Mouse (Mus musculus) kidney, postnatal 0 days (tissue): ENCODE measurements around the gene Slc25a29. TPM values are rescaled to one million over a fixed set of nuclear protein-coding genes. Genes with fewer than 3 reads are reported as not detected.

Source experiments
- ATAC-seq: fragments of 200-750 bp; cut with Nextera tagmentation; replicated peaks from 2 replicates; pipeline ENCODE4 v1.8.0; 2017; ENCODE audit warnings: low read depth, moderate number of reproducible peaks, moderate TSS enrichment, moderate library complexity; ENCODE audit not compliant: low FRiP score
- DNase-seq: peaks from one replicate; pipeline ENCODE4 v3.0.0-alpha.2; 2016; ENCODE audit warnings: low spot score
- H3K27ac ChIP-seq: fragments of 300-500 bp; sonication (generic); 2 replicates; pipeline ENCODE4 v1.5.1; 2014; ENCODE audit warnings: mild to moderate bottlenecking
- H3K27me3 ChIP-seq: fragments of 300-500 bp; sonication (generic); 2 replicates; pipeline ENCODE4 v1.6.1; 2014; ENCODE audit warnings: low read length, mixed read lengths; ENCODE audit not compliant: insufficient read depth
- H3K36me3 ChIP-seq: fragments of 300-500 bp; sonication (generic); 2 replicates; pipeline ENCODE4 v1.6.1; 2014; ENCODE audit warnings: low read length, mixed read lengths; ENCODE audit not compliant: insufficient read depth
- H3K4me1 ChIP-seq: fragments of 300-500 bp; sonication (generic); replicated peaks from 2 replicates; pipeline ENCODE4 v1.6.1; 2014; ENCODE audit warnings: antibody characterized with exemption, low read length, mixed read lengths; ENCODE audit not compliant: insufficient read depth
- H3K4me2 ChIP-seq: fragments of 300-500 bp; sonication (generic); 2 replicates; pipeline ENCODE4 v1.6.1; 2014; ENCODE audit warnings: mild to moderate bottlenecking, low read length, moderate library complexity, mixed read lengths
- H3K4me3 ChIP-seq: fragments of 300-500 bp; sonication (generic); replicated peaks from 2 replicates; pipeline ENCODE4 v1.5.1; 2014; ENCODE audit warnings: low read depth, low read length
- H3K9ac ChIP-seq: fragments of 300-500 bp; sonication (generic); 2 replicates; pipeline ENCODE4 v1.6.1; 2014; ENCODE audit warnings: low read depth, low read length
- H3K9me3 ChIP-seq: fragments of 300-500 bp; sonication (generic); replicated peaks from 2 replicates; pipeline ENCODE4 v1.6.1; 2016; ENCODE audit warnings: low read length, inconsistent platforms, mixed read lengths
- CTCF ChIP-seq: IDR thresholded peaks from 2 replicates; pipeline ENCODE4 v1.5.1; 2016; ENCODE audit warnings: antibody characterized with exemption, low read depth, mild to moderate bottlenecking, moderate library complexity
- WGBS: fragments of 180-500 bp; shearing (Covaris S2); extraction: QIAGEN DNeasy Blood & Tissue Kit; methylation state at CpG from one replicate; pipeline ENCODE4 v1.1.7; 2014; 5-methylcytosine and 5-hydroxymethylcytosine counted together
- polyA plus RNA-seq: library from polyadenylated mRNA; unstranded; fragments of >200 nt; fragmentation: Nextera tagmentation; extraction: Ambion mirVana; gene quantifications from 2 replicates; pipeline ENCODE4 v1.2.1, GENCODE M21; 2015

The Slc25a29 gene
- 6.4 and 6.6 TPM in 2 replicates for polyA plus RNA-seq

DNA sequence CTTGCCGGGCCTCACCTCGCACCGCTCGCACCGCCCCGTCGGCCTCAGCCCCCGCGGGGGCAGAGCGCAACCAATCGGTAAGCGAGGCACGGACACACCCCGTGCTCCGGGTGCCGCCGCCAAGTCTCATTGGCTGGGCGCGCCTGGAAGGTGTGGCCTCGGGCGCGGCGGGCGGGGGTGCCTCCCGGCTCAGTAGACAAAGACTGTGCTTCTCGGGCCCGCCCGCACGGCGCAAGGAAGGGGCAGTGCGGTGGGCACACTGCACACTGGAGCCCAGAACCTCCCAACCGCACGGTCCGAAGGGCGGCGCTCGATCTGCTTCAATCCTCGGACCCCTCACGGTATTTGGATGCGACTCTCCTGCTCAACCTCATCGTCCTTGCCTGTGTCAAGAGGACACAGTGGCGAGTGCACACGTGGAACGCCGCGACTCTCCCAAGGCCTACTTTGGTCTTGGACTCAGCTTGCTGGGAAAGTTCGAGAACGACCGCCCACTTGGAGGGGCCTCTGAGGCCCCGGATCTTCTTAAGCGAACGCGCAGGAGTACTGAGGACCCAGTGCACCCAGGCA is at the start of gene Slc25a29, which contains the start of gene Slc25a47:
Gene Slc25a29, minus strand, starts transcription at position 44 of the 570 bp plus-strand sequence.
Gene Slc25a47, plus strand, starts transcription at position 207 of the 570 bp plus-strand sequence.
- peaks cover 45% of the 10 kb centered on the region for H3K4me1 ChIP-seq
- H3K4me2 ChIP-seq, result peak within 1 kb of the TSS; percentile 94
- no peaks in the 10 kb centered on the region for H3K36me3 ChIP-seq
- peak within 1 kb of the TSS; percentile 58 for H3K4me3 ChIP-seq
- H3K9ac ChIP-seq, result peak within 1 kb of the TSS; percentile 76
- ATAC-seq (peak; percentile 98), DNase-seq (peak; percentile 96)
- H3K27me3 ChIP-seq, result no peaks in the 10 kb centered on the region
- no peak; the same call in 1 of the 2 replicates for TF ChIP-seq CTCF
- no peaks in the 10 kb centered on the region for H3K9me3 ChIP-seq
- H3K27ac ChIP-seq, result peak within 1 kb of the TSS; percentile 86
- under 1% methylated on average over 53 of the region's 53 CpGs for WGBS

DNA sequence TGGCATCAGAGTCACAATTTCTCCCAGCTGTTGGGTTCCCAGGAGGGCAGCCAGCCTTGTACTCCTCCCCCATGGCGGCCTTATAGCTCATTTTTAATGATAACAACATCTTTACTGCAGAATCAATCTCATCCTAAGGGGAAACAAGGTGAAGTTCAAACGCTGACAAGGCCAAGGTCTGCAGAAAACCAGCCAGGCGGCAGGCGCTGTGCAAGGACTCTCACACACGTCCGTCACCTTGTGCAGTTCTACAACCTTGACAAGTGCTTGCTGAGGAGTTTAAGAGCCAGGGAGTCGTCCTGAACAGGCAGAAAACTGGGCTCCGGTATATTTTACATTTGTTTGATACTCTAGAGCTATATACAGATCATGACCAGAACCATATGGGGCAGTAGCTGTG is 47.1 kb upstream of the Slc25a29 start:
- H3K4me1 ChIP-seq, result no peaks in the 10 kb centered on the region
- WGBS, result 84% methylated on average over 8 of the region's 8 CpGs
- TF ChIP-seq CTCF, result no peak
- ATAC-seq (no peak), DNase-seq (no peak)
- H3K27ac ChIP-seq, result no peak overlapping the region
- no peaks in the 10 kb centered on the region for H3K27me3 ChIP-seq
- H3K4me3 ChIP-seq, result no peak overlapping the region
- no peaks in the 10 kb centered on the region for H3K9me3 ChIP-seq
- H3K36me3 ChIP-seq, result peaks cover 37% of the 10 kb centered on the region
- H3K9ac ChIP-seq, result no peak overlapping the region
- H3K4me2 ChIP-seq, result no peak overlapping the region

DNA sequence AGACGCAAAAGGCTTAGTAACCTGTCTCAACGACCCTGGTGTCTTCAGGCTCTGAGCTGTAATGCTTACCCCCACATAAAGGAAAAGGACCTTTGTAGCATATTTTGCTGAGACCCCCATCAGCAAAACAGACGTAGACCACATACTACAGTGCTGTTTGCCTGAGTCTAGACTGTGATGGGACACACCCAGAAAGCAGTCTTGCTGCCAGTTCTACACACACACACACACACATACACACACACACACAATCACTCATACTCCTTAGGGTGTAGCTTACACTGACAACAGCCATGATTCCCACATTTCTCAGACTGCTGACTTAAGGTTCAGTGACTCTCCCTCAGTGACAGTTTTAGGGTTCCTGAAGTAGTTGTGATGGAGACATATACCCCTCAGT is 45.5 kb upstream of the Slc25a29 start:
- TF ChIP-seq CTCF, result no peak
- 83% methylated on average over 3 of the region's 3 CpGs for WGBS
- ATAC-seq (no peak), DNase-seq (no peak)
- peaks cover 29% of the 10 kb centered on the region for H3K36me3 ChIP-seq
- no peak overlapping the region for H3K9ac ChIP-seq
- H3K27me3 ChIP-seq, result no peaks in the 10 kb centered on the region
- no peak overlapping the region for H3K4me2 ChIP-seq
- H3K4me3 ChIP-seq, result no peak overlapping the region
- H3K4me1 ChIP-seq, result no peaks in the 10 kb centered on the region
- no peak overlapping the region for H3K27ac ChIP-seq
- no peaks in the 10 kb centered on the region for H3K9me3 ChIP-seq

DNA sequence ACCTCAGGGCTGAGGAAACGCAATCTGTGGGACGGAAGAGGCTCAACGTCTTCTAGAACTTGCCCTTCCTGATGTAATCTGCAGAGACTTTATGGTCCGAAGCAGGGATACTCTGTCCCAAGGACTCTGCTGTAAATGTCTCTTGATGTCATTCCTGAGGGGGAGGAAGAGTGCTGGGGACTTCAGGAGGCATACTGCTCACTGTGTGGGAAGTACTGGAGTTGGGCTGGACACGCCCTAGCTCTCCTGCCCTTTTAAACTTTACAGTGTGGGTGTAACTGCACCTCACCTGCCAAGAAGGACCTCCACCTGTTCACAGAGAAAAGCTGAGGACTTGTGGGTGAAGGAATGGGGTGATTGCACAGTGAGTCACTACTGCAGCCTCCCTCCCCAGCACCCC is 44.9 kb upstream of the Slc25a29 start:
- Histone ChIP-seq H3K4me2 (no peak overlapping the region), H3K4me3 (no peak overlapping the region), H3K9me3 (no peaks in the 10 kb centered on the region), H3K27me3 (no peaks in the 10 kb centered on the region), H3K27ac (no peak overlapping the region), H3K36me3 (peaks cover 30% of the 10 kb centered on the region), H3K9ac (no peak overlapping the region), H3K4me1 (no peaks in the 10 kb centered on the region)
- DNase-seq (peak; percentile 67), ATAC-seq (peak; percentile 82)
- no peak for TF ChIP-seq CTCF
- 63% methylated on average over 5 of the region's 5 CpGs for WGBS

DNA sequence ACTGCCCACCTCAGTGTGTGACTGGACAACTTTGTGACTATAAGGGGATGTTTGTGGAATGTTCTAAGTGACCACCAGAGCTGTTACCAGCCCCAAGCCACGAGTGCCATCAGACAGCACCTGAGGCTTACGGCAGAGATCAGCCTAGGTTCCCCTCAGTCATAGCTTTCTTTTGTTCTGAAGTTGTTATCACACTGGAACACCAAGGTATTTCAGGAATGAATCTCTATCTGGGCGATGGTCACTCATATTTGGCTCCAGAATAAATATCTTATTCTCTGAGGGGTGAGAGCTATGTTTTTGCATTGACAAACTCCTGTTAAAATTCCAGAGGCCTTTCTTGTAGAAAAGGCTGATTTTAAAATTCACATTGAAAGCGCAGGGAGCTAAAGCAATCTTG is 43.5 kb upstream of the Slc25a29 start:
- peaks cover 38% of the 10 kb centered on the region for H3K36me3 ChIP-seq

DNA sequence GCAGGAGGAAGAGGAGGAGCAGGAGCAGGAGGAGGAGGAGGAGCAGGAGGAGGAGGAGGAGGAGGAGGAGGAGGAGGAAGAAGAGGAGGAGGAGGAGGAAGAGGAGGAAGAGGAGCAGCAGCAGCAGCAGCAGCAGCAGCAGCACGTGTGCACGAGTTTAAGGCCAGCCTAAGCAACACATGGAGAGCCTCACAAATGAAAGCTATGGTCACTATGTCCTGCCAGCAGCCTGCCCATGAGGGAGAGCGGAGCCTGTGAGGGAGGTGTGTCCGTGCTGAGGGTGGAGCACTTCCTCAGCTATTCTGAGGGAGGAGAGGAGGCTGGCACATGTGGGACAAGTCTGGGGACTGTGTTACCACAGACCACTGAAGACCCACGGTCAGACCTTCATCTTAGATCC is 37.4 kb upstream of the Slc25a29 start:
- Histone ChIP-seq H3K27ac (no peak overlapping the region), H3K4me3 (no peak overlapping the region), H3K36me3 (peaks cover 44% of the 10 kb centered on the region), H3K4me2 (no peak overlapping the region), H3K4me1 (no peaks in the 10 kb centered on the region), H3K27me3 (no peaks in the 10 kb centered on the region), H3K9me3 (no peaks in the 10 kb centered on the region), H3K9ac (no peak overlapping the region)
- DNase-seq, result no peak
- TF ChIP-seq CTCF, result no peak
- ATAC-seq, result no peak
- 79% methylated on average over 5 of the region's 5 CpGs for WGBS

More for the DNA sequence above, 43.5 kb upstream of the Slc25a29 start:
- ATAC-seq (no peak), DNase-seq (no peak)
- Histone ChIP-seq H3K4me2 (no peak overlapping the region), H3K27me3 (no peaks in the 10 kb centered on the region), H3K27ac (no peak overlapping the region), H3K4me3 (no peak overlapping the region), H3K9ac (no peak overlapping the region), H3K9me3 (no peaks in the 10 kb centered on the region), H3K4me1 (no peaks in the 10 kb centered on the region)
- 93% methylated on average over 4 of the region's 4 CpGs for WGBS
- no peak for TF ChIP-seq CTCF

DNA sequence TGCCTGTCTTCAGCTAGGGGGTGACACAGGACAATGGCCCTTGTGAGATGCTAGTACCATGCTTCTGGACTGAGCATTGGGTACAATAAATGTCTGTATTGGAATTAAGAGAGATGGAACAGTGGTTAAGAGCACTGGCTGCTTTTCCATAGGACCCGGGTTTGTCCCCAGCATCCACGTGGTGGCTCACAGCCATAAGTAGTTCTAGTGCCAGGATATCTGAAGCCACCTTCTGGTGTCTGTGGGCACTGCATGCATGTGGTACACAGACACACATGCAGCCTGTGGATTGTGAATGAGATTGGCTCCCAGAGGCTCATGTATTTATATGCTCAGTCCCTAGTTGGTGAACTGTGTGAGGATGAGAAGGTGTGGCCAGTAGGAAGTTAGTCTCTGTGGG is 33.9 kb upstream of the Slc25a29 start:
- Histone ChIP-seq H3K4me3 (no peak overlapping the region), H3K9me3 (no peaks in the 10 kb centered on the region), H3K4me2 (no peak overlapping the region), H3K27me3 (no peaks in the 10 kb centered on the region), H3K36me3 (peaks cover 50% of the 10 kb centered on the region), H3K27ac (no peak overlapping the region), H3K4me1 (no peaks in the 10 kb centered on the region), H3K9ac (no peak overlapping the region)
- TF ChIP-seq CTCF, result peak; percentile 52
- no peak for DNase-seq
- ATAC-seq, result no peak
- 79% methylated on average over 2 of the region's 2 CpGs for WGBS
